Mouse (Mus musculus): ENCODE data around the gene Sacs.
"Not testable (repeated sequence)": the region's sequence is repeated elsewhere in the genome, so short reads cannot be mapped to it uniquely, and the experiment has no call there.

The Sacs gene

GRCm38 (mm10) chr14:61137994-61138726 is at the start of gene Sacs:
TSS of gene Sacs (plus strand) at chr14:61138457.
- no peak for DNase-seq (ENCODE audit: low read depth, low spot score)

DNA sequence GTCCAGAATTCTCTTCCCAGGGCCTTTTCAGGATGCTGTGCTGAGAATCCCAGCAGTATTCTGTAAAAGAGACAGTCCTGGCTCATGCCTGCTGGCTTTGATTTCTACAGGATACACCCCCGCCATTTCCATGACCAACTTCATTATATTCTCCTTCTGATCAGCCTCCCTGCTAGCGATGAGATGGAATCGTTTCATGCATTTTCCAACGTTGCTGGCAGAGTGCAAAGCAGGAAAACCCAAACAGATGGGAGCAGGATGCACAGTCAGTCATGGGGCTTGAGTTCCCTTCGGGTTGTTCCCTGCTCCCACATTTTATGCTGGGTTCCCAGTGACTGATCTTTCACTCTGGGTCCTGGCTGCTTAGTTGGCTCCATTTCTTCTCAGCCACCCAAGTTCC is 47.3 kb upstream of the Sacs start:
- no peak for DNase-seq (ENCODE audit: low read depth, low spot score)

GRCm38 (mm10) chr14:61092073-61092472 is 46.2 kb upstream of the Sacs start:
- DNase-seq (ENCODE audit: low read depth, low spot score): no peak

DNA sequence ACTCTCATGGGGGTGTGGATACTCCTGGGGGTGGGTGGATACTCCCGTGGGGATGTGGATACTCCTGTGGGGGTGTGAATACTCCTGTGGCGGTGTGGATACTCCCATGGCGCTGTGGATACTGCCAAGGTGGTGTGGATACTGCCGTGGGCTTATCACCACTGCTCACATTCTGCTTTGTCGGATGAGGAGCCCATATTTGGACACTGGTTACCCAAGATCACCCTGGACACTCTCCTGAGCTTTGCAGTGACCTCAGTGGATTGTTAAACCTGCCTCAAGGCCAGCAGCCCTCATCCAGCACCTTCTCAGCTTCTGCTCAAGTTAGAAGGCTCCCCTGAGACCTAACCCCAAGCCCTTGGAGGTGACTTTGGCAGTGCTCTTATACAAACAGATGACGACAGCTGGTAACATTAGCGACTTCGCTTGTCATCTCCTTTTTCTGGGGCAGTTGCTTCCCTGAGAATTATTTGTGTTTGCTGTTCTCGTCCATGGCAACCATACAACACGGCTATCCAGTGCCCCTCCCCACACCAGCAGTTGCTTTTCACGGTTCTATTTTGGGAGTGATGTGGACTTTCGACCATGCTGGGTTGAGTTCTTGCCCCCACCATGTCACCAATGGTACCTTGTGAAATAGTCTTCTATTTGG is 40.2 kb upstream of the Sacs start:
- no peak for DNase-seq (ENCODE audit: low read depth, low spot score)

GRCm38 (mm10) chr14:61100736-61101135 is 37.5 kb upstream of the Sacs start:
- DNase-seq (ENCODE audit: low read depth, low spot score): no peak

DNA sequence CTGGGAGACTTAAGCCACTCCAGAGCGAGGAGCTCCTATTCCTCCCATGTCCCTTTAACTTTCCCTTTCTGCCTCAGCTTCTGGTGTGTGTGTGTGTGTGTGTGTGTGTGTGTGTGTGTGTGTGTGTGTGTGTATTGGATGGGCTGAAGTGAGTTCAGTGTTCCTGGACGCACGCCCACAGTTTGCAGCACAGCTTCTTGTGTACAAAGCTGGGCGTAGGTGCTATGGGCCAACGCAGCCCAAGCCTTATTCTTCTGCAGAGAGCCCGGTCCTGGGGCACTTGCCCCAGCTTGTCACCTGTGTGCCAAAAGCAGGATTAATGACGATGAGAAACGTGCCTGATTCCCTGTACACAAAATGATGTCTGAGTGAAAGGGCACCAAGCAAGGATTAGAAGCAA is 31.9 kb upstream of the Sacs start:
- DNase-seq (ENCODE audit: low read depth, low spot score): no peak

GRCm38 (mm10) chr14:61108625-61109024 is 29.6 kb upstream of the Sacs start:
- no peak for DNase-seq (ENCODE audit: low read depth, low spot score)

GRCm38 (mm10) chr14:61112404-61112803 is 25.9 kb upstream of the Sacs start:
- DNase-seq (ENCODE audit: low read depth, low spot score): peak; percentile 82

DNA sequence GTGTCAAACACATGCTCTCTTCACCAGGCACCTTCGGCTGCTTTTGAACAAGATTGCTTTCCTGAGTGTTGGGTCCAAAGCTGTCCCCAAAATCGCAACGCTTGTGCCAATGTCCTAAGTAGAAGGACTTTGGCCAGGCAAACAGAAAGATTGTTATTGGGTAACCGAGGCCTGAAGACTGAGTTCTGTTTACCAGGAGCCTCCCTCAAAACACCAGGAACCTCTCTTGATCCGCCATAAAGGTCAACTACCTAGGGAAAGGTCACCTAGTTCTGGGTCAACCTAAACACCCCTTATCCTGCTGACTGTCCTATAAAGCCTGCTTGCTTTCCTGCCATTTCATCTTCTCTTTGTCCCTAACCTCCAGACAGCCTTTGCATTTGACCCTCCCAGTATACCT is 13.5 kb upstream of the Sacs start:
- no peak for DNase-seq (ENCODE audit: low read depth, low spot score)

DNA sequence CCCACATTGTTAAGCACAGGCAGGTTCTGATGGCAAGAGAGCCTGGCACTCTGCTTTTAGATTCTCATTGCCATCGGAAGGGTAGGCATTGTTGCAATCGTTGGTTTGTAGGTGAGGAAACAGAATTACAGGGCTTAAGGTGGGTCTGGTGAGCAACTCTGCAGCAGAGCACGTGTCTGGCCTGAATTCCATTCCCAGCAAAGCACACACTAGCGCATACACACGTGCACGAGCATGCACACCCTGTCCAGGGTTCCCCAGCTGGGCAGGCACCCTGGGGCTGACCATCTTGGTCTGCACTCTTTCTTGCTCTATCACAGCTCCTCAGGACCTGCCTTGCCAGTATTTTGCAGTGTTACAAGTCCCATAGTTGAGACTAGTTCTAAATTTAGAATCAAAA is 13.1 kb upstream of the Sacs start:
- DNase-seq (ENCODE audit: low read depth, low spot score): no peak

GRCm38 (mm10) chr14:61127365-61127764 is 10.9 kb upstream of the Sacs start:
- DNase-seq (ENCODE audit: low read depth, low spot score): not testable (repeated sequence)

GRCm38 (mm10) chr14:61128961-61129507 is 9.2 kb upstream of the Sacs start:
- no peak for DNase-seq (ENCODE audit: low read depth, low spot score)

- no peak for DNase-seq (ENCODE audit: low read depth, low spot score)
Measured at GRCm38 (mm10) chr14:61132556-61132955, 5.7 kb upstream of the Sacs start.

- DNase-seq (ENCODE audit: low read depth, low spot score): no peak
Measured at GRCm38 (mm10) chr14:61134381-61135030, 3.8 kb upstream of the Sacs start.

DNA sequence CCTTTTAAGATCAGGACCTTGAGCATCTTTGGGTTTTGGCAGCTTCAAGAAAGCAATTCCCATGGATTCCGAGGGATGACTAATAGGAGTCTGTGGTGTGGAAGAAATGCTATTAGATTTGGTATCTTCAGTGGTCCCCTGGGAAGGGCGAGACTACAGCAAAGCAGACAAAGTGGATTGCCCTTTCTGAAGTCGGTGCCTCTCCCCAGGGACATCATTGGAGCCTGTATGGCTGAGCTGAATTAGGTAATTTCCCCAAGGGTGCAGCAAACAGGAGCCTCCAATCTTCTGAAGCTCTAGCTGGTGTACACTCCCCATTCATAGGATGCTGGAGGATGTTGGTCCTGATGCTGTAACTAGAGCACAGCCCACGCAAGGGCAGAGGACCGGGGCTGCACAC is 847 bp upstream of the Sacs start:
- no peak for DNase-seq (ENCODE audit: low read depth, low spot score)

DNA sequence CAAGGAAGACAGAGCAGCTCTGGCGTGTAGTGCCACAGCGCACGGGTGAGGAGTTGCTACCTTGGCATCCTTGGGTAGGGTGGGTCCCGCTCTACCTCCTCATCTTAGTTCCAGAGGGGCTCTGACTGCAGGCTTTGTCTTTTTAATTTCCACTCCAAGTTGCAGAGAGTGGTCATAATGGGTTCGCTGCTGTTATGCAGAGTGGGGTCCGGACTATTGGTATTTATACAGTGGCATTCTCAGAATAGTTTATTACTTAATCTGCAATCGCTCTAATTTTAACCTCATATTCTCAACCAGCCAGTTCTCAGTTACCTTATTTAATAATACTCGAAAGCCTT is 440 bp downstream of the Sacs start:
- DNase-seq (ENCODE audit: low read depth, low spot score): no peak

GRCm38 (mm10) chr14:61143358-61143757 is 5.1 kb downstream of the Sacs start:
- no peak for DNase-seq (ENCODE audit: low read depth, low spot score)

DNA sequence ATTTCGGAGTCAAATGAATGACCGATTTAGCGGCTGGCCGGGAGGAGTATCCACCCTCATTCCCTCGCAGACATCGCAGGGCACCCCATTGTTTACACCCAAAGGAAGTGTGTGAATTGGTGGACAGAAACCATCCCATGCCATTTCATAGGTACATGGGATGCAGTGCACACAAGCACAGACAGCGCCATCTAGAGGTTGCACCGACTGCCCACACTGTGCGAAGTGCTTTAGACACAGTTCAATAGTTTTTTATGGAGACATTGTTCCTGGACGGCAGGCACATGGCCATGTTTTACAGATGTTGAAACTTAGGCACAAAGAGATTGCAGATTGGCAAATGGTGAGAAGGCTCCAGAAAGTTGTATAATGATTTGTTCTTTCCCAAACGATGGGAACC is 5.6 kb downstream of the Sacs start:
- peak; percentile 65 for DNase-seq (ENCODE audit: low read depth, low spot score)

- not testable (repeated sequence) for DNase-seq (ENCODE audit: low read depth, low spot score)
Measured at GRCm38 (mm10) chr14:61150416-61150815, 12.2 kb downstream of the Sacs start.

GRCm38 (mm10) chr14:61154900-61155585 is 16.8 kb downstream of the Sacs start:
- no peak for DNase-seq (ENCODE audit: low read depth, low spot score)

- no peak for DNase-seq (ENCODE audit: low read depth, low spot score)
Measured at GRCm38 (mm10) chr14:61155687-61156086, 17.4 kb downstream of the Sacs start.

DNA sequence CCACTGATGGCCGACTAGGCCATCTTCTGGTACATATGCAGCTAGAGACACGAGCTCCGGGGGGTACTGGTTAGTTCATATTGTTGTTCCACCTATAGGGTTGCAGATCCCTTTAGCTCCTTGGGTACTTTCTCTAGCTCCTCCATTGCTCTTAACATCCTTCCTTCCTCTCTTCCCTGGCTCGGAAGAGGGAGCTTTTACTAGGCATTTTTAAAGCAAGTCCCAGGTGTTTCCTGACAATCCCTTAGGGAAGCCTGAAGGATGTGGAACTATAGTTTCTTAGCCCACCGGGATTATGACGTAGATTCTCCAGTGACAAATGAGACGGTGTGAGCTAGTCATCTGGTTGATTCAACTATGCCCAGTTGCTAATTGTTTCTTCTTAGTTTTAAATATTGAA is 19.2 kb downstream of the Sacs start:
- DNase-seq (ENCODE audit: low read depth, low spot score): not testable (repeated sequence)
